Comparison of ENCODE assay signal across 8 mouse cellular contexts in genomic region chr7:19178443-19179092, GRCm38 (mm10). TPM values are rescaled to one million over a fixed set of nuclear protein-coding genes. Genes with fewer than 3 reads are reported as not detected.
A peak's percentile ranks its signal among the peaks of the same experiment; 100 is the strongest.
DNase-seq lines count a peak whose midpoint lies in the region; ATAC-seq and TF ChIP-seq lines count a peak whose summit lies in the region.

No protein-coding gene starts in this region.

- 6% methylated on average over 27 of the region's 27 CpGs for WGBS in embryonic facial prominence, embryonic 12.5 days
- WGBS in heart, embryonic 10.5 days, result 7% methylated on average over 27 of the region's 27 CpGs
- WGBS in kidney, embryonic 14.5 days, result 7% methylated on average over 27 of the region's 27 CpGs
- 5% methylated on average over 27 of the region's 27 CpGs for WGBS in limb, embryonic 15.5 days
- 4% methylated on average over 27 of the region's 27 CpGs for WGBS in midbrain, postnatal 0 days
- 3% methylated on average over 27 of the region's 27 CpGs for WGBS in stomach, embryonic 14.5 days

- peak overlapping the region; percentile 20 for H3K4me3 ChIP-seq in embryonic facial prominence, embryonic 12.5 days
- peak overlapping the region; percentile 50 for H3K4me3 ChIP-seq in heart, embryonic 10.5 days
- H3K4me3 ChIP-seq in kidney, embryonic 14.5 days (ENCODE audit: low read length), result peak overlapping the region; percentile 30; the same call in 1 of the 2 replicates
- H3K4me3 ChIP-seq in limb, embryonic 15.5 days, result peak overlapping the region; percentile 30
- peak overlapping the region; percentile 74 for H3K4me3 ChIP-seq in midbrain, postnatal 0 days (ENCODE audit: low read depth, low read length)
- H3K4me3 ChIP-seq in stomach, embryonic 14.5 days (ENCODE audit: low read depth, low read length), result 0 out of 2 replicates have a peak overlapping the region, but pooled peaks have one; percentile 5

- H3K9me3 ChIP-seq in embryonic facial prominence, embryonic 12.5 days, result peaks cover 10% of the 10 kb centered on the region; the same call in 1 of the 2 replicates
- no peaks in the 10 kb centered on the region for H3K9me3 ChIP-seq in heart, embryonic 10.5 days
- H3K9me3 ChIP-seq in kidney, embryonic 14.5 days (ENCODE audit: control insufficient read depth, low read length), result 0 out of 2 replicates have a peak, but pooled peaks cover 4% of the 10 kb centered on the region
- no peaks in the 10 kb centered on the region for H3K9me3 ChIP-seq in limb, embryonic 15.5 days
- H3K9me3 ChIP-seq in midbrain, postnatal 0 days (ENCODE audit: low read length), result no peaks in the 10 kb centered on the region
- 0 out of 2 replicates have a peak, but pooled peaks cover 4% of the 10 kb centered on the region for H3K9me3 ChIP-seq in stomach, embryonic 14.5 days (ENCODE audit: control insufficient read depth, low read depth, low read length)

- DNase-seq in urinary bladder, adult 2 months (ENCODE audit: low spot score), result peak; percentile 67
- DNase-seq in urinary bladder, postnatal 4 days (ENCODE audit: low spot score in 2 of 2), result no peak
- peak; percentile 90 for DNase-seq in heart, embryonic 10.5 days (ENCODE audit: low spot score)
- DNase-seq in midbrain, postnatal 0 days (ENCODE audit: low spot score), result peak; percentile 77

- ATAC-seq in embryonic facial prominence, embryonic 12.5 days (ENCODE audit: insufficient number of reproducible peaks, insufficient read depth, low FRiP score, low TSS enrichment), result no peak
- ATAC-seq in kidney, embryonic 14.5 days (ENCODE audit: low FRiP score, low TSS enrichment), result no peak
- ATAC-seq in limb, embryonic 15.5 days (ENCODE audit: insufficient number of reproducible peaks, low FRiP score, low TSS enrichment, low read depth), result no peak
- ATAC-seq in midbrain, postnatal 0 days (ENCODE audit: low FRiP score), result no peak
- ATAC-seq in stomach, embryonic 14.5 days (ENCODE audit: insufficient number of reproducible peaks, insufficient read depth, low FRiP score, low read depth), result no peak

- no peaks in the 10 kb centered on the region for H3K36me3 ChIP-seq in embryonic facial prominence, embryonic 12.5 days
- peaks cover 3% of the 10 kb centered on the region for H3K36me3 ChIP-seq in heart, embryonic 10.5 days
- H3K36me3 ChIP-seq in kidney, embryonic 14.5 days (ENCODE audit: control insufficient read depth, insufficient read depth, low read length), result no peaks in the 10 kb centered on the region; the same call in 1 of the 2 replicates
- H3K36me3 ChIP-seq in limb, embryonic 15.5 days, result no peaks in the 10 kb centered on the region
- 0 out of 2 replicates have a peak, but pooled peaks cover 2% of the 10 kb centered on the region for H3K36me3 ChIP-seq in midbrain, postnatal 0 days (ENCODE audit: insufficient read depth, low read length)
- H3K36me3 ChIP-seq in stomach, embryonic 14.5 days (ENCODE audit: control insufficient read depth, insufficient read depth, low read length), result no peaks in the 10 kb centered on the region

- no peak overlapping the region for H3K27ac ChIP-seq in embryonic facial prominence, embryonic 12.5 days
- H3K27ac ChIP-seq in heart, embryonic 10.5 days, result no peak overlapping the region
- no peak overlapping the region for H3K27ac ChIP-seq in kidney, embryonic 14.5 days (ENCODE audit: low read depth, low read length)
- H3K27ac ChIP-seq in limb, embryonic 15.5 days, result no peak overlapping the region
- no peak overlapping the region for H3K27ac ChIP-seq in midbrain, postnatal 0 days (ENCODE audit: low read depth, low read length)
- H3K27ac ChIP-seq in stomach, embryonic 14.5 days (ENCODE audit: low read length), result no peak overlapping the region

- peaks cover 61% of the 10 kb centered on the region for H3K27me3 ChIP-seq in embryonic facial prominence, embryonic 12.5 days
- peaks cover 59% of the 10 kb centered on the region for H3K27me3 ChIP-seq in heart, embryonic 10.5 days (ENCODE audit: insufficient read depth, poor library complexity, severe bottlenecking)
- peaks cover 53% of the 10 kb centered on the region for H3K27me3 ChIP-seq in kidney, embryonic 14.5 days (ENCODE audit: control insufficient read depth, insufficient read depth, low read length)
- peaks cover 56% of the 10 kb centered on the region for H3K27me3 ChIP-seq in limb, embryonic 15.5 days
- no peaks in the 10 kb centered on the region for H3K27me3 ChIP-seq in midbrain, postnatal 0 days (ENCODE audit: insufficient read depth, low read length)
- H3K27me3 ChIP-seq in stomach, embryonic 14.5 days (ENCODE audit: control insufficient read depth, insufficient read depth, low read length), result peaks cover 37% of the 10 kb centered on the region

- H3K9ac ChIP-seq in embryonic facial prominence, embryonic 12.5 days, result no peak overlapping the region; the same call in 1 of the 2 replicates
- no peak overlapping the region for H3K9ac ChIP-seq in kidney, embryonic 14.5 days (ENCODE audit: low read depth, low read length)
- no peak overlapping the region for H3K9ac ChIP-seq in limb, embryonic 15.5 days
- peak overlapping the region; percentile 40 for H3K9ac ChIP-seq in midbrain, postnatal 0 days (replicated peaks; ENCODE audit: low read length, poor library complexity, severe bottlenecking)
- H3K9ac ChIP-seq in stomach, embryonic 14.5 days (replicated peaks; ENCODE audit: low read depth, low read length), result no peak overlapping the region

- H3K4me1 ChIP-seq in embryonic facial prominence, embryonic 12.5 days, result peaks cover 21% of the 10 kb centered on the region
- peaks cover 52% of the 10 kb centered on the region for H3K4me1 ChIP-seq in heart, embryonic 10.5 days
- peaks cover 16% of the 10 kb centered on the region for H3K4me1 ChIP-seq in kidney, embryonic 14.5 days (ENCODE audit: control insufficient read depth, insufficient read depth, low read length)
- H3K4me1 ChIP-seq in limb, embryonic 15.5 days, result peaks cover 50% of the 10 kb centered on the region
- no peaks in the 10 kb centered on the region; the same call in 1 of the 2 replicates for H3K4me1 ChIP-seq in midbrain, postnatal 0 days (ENCODE audit: insufficient read depth, low read length)
- peaks cover 14% of the 10 kb centered on the region; the same call in 1 of the 2 replicates for H3K4me1 ChIP-seq in stomach, embryonic 14.5 days (ENCODE audit: control insufficient read depth, insufficient read depth, low read length)

- peak; percentile 86 for TF ChIP-seq CTCF in midbrain, postnatal 0 days (IDR thresholded peaks at IDR 0.05)

- H3K4me2 ChIP-seq in embryonic facial prominence, embryonic 12.5 days (replicated peaks), result peak overlapping the region; percentile 48
- H3K4me2 ChIP-seq in kidney, embryonic 14.5 days (replicated peaks; ENCODE audit: low read depth, low read length), result peak overlapping the region; percentile 38; the same call in 1 of the 2 replicates
- peak overlapping the region; percentile 42 for H3K4me2 ChIP-seq in limb, embryonic 15.5 days
- H3K4me2 ChIP-seq in midbrain, postnatal 0 days (ENCODE audit: low read depth, low read length, poor library complexity, severe bottlenecking), result peak overlapping the region; percentile 88
- H3K4me2 ChIP-seq in stomach, embryonic 14.5 days (replicated peaks; ENCODE audit: low read depth, low read length), result peak overlapping the region; percentile 33; the same call in 1 of the 2 replicates

RNA-seq across cellular contexts. Expression of gene Eml2, which starts 2.3 kb away (rescaled TPM):
- 58.3 and 61.8 TPM in 2 replicates for polyA plus RNA-seq in urinary bladder, adult 2 months (2012; rRNA removed)
- 4.5 and 4.9 TPM in 2 replicates for polyA plus RNA-seq in embryonic facial prominence, embryonic 12.5 days (2016; fragmentation: Nextera tagmentation; extraction: Ambion mirVana)
- polyA plus RNA-seq in heart, embryonic 10.5 days (2016; fragmentation: Nextera tagmentation; extraction: Ambion mirVana), result 12.2 and 14.2 TPM in 2 replicates
- polyA plus RNA-seq in kidney, embryonic 14.5 days (2014; fragmentation: Nextera tagmentation; extraction: Ambion mirVana), result 2.8 and 5.7 TPM in 2 replicates
- polyA plus RNA-seq in limb, embryonic 15.5 days (2015; fragmentation: Nextera tagmentation; extraction: Ambion mirVana), result 8.7 and 12.8 TPM in 2 replicates
- total RNA-seq in midbrain, postnatal 0 days (2014; rRNA removed), result 83.7 and 89.0 TPM in 2 replicates
- 13.1 and 13.4 TPM in 2 replicates for polyA plus RNA-seq in midbrain, postnatal 0 days (2015; fragmentation: Nextera tagmentation; extraction: Ambion mirVana)
- polyA plus RNA-seq in stomach, embryonic 14.5 days (2014; fragmentation: Nextera tagmentation; extraction: Ambion mirVana), result 4.1 and 4.8 TPM in 2 replicates

RNA-seq across cellular contexts. Expression of gene Gipr, which starts 12.6 kb away (rescaled TPM):
- 0.09 and 0.28 TPM in 2 replicates for polyA plus RNA-seq in urinary bladder, adult 2 months (2012; rRNA removed)
- 0.54 and 0.84 TPM in 2 replicates for polyA plus RNA-seq in embryonic facial prominence, embryonic 12.5 days (2016; fragmentation: Nextera tagmentation; extraction: Ambion mirVana)
- 9.7 and 12.8 TPM in 2 replicates for polyA plus RNA-seq in heart, embryonic 10.5 days (2016; fragmentation: Nextera tagmentation; extraction: Ambion mirVana)
- polyA plus RNA-seq in kidney, embryonic 14.5 days (2014; fragmentation: Nextera tagmentation; extraction: Ambion mirVana), result 0.31 and 0.45 TPM in 2 replicates
- 1.0 and 1.2 TPM in 2 replicates for polyA plus RNA-seq in limb, embryonic 15.5 days (2015; fragmentation: Nextera tagmentation; extraction: Ambion mirVana)
- total RNA-seq in midbrain, postnatal 0 days (2014; rRNA removed), result 2.3 and 7.4 TPM in 2 replicates
- polyA plus RNA-seq in midbrain, postnatal 0 days (2015; fragmentation: Nextera tagmentation; extraction: Ambion mirVana), result 1.7 and 2.3 TPM in 2 replicates
- polyA plus RNA-seq in stomach, embryonic 14.5 days (2014; fragmentation: Nextera tagmentation; extraction: Ambion mirVana), result 1.1 and 1.9 TPM in 2 replicates

RNA-seq across cellular contexts. Expression of gene Snrpd2, which starts 29.0 kb away (rescaled TPM):
- 122 and 124 TPM in 2 replicates for polyA plus RNA-seq in urinary bladder, adult 2 months (2012; rRNA removed)
- polyA plus RNA-seq in embryonic facial prominence, embryonic 12.5 days (2016; fragmentation: Nextera tagmentation; extraction: Ambion mirVana), result 149 and 166 TPM in 2 replicates
- polyA plus RNA-seq in heart, embryonic 10.5 days (2016; fragmentation: Nextera tagmentation; extraction: Ambion mirVana), result 132 and 142 TPM in 2 replicates
- 155 and 205 TPM in 2 replicates for polyA plus RNA-seq in kidney, embryonic 14.5 days (2014; fragmentation: Nextera tagmentation; extraction: Ambion mirVana)
- polyA plus RNA-seq in limb, embryonic 15.5 days (2015; fragmentation: Nextera tagmentation; extraction: Ambion mirVana), result 124 and 130 TPM in 2 replicates
- total RNA-seq in midbrain, postnatal 0 days (2014; rRNA removed), result 31.4 and 36.7 TPM in 2 replicates
- polyA plus RNA-seq in midbrain, postnatal 0 days (2015; fragmentation: Nextera tagmentation; extraction: Ambion mirVana), result 115 and 116 TPM in 2 replicates
- 143 and 161 TPM in 2 replicates for polyA plus RNA-seq in stomach, embryonic 14.5 days (2014; fragmentation: Nextera tagmentation; extraction: Ambion mirVana)

RNA-seq across cellular contexts. Expression of gene Qpctl, which starts 29.5 kb away (rescaled TPM):
- 11.1 and 13.1 TPM in 2 replicates for polyA plus RNA-seq in urinary bladder, adult 2 months (2012; rRNA removed)
- polyA plus RNA-seq in embryonic facial prominence, embryonic 12.5 days (2016; fragmentation: Nextera tagmentation; extraction: Ambion mirVana), result 16.7 and 17.4 TPM in 2 replicates
- 10.8 and 12.1 TPM in 2 replicates for polyA plus RNA-seq in heart, embryonic 10.5 days (2016; fragmentation: Nextera tagmentation; extraction: Ambion mirVana)
- polyA plus RNA-seq in kidney, embryonic 14.5 days (2014; fragmentation: Nextera tagmentation; extraction: Ambion mirVana), result 8.9 and 12.8 TPM in 2 replicates
- polyA plus RNA-seq in limb, embryonic 15.5 days (2015; fragmentation: Nextera tagmentation; extraction: Ambion mirVana), result 13.7 and 13.8 TPM in 2 replicates
- total RNA-seq in midbrain, postnatal 0 days (2014; rRNA removed), result 17.3 and 17.8 TPM in 2 replicates
- polyA plus RNA-seq in midbrain, postnatal 0 days (2015; fragmentation: Nextera tagmentation; extraction: Ambion mirVana), result 30.2 and 32.5 TPM in 2 replicates
- polyA plus RNA-seq in stomach, embryonic 14.5 days (2014; fragmentation: Nextera tagmentation; extraction: Ambion mirVana), result 10.9 and 11.3 TPM in 2 replicates

RNA-seq across cellular contexts. Expression of gene Gpr4, which starts 33.8 kb away (rescaled TPM):
- 13.5 and 14.3 TPM in 2 replicates for polyA plus RNA-seq in urinary bladder, adult 2 months (2012; rRNA removed)
- 1.4 and 1.7 TPM in 2 replicates for polyA plus RNA-seq in embryonic facial prominence, embryonic 12.5 days (2016; fragmentation: Nextera tagmentation; extraction: Ambion mirVana)
- 1.0 and 1.8 TPM in 2 replicates for polyA plus RNA-seq in heart, embryonic 10.5 days (2016; fragmentation: Nextera tagmentation; extraction: Ambion mirVana)
- 2.4 and 3.4 TPM in 2 replicates for polyA plus RNA-seq in kidney, embryonic 14.5 days (2014; fragmentation: Nextera tagmentation; extraction: Ambion mirVana)
- polyA plus RNA-seq in limb, embryonic 15.5 days (2015; fragmentation: Nextera tagmentation; extraction: Ambion mirVana), result 2.4 and 3.0 TPM in 2 replicates
- 3.1 and 4.7 TPM in 2 replicates for total RNA-seq in midbrain, postnatal 0 days (2014; rRNA removed)
- polyA plus RNA-seq in midbrain, postnatal 0 days (2015; fragmentation: Nextera tagmentation; extraction: Ambion mirVana), result 6.1 and 6.2 TPM in 2 replicates
- polyA plus RNA-seq in stomach, embryonic 14.5 days (2014; fragmentation: Nextera tagmentation; extraction: Ambion mirVana), result 1.4 and 2.0 TPM in 2 replicates

Comparison
In these comparisons a context has a peak if more than half of its experiments do, and no peak if none do; other contexts are left out.
1. DNase-seq: peak in urinary bladder, adult 2 months (single experiment), heart, embryonic 10.5 days (single experiment) and midbrain, postnatal 0 days (single experiment); none in urinary bladder, postnatal 4 days (0 of 2).
2. H3K4me2 ChIP-seq: peak in every context shown above with its lines; median percentile 88 in midbrain, postnatal 0 days; 48 in embryonic facial prominence, embryonic 12.5 days; 42 in limb, embryonic 15.5 days; 38 in kidney, embryonic 14.5 days; 33 in stomach, embryonic 14.5 days.
3. H3K4me3 ChIP-seq: peak in every context shown above with its lines; median percentile 74 in midbrain, postnatal 0 days; 50 in heart, embryonic 10.5 days; 30 in kidney, embryonic 14.5 days; 30 in limb, embryonic 15.5 days; 20 in embryonic facial prominence, embryonic 12.5 days; 5 in stomach, embryonic 14.5 days.